Mouse (Mus musculus): ENCODE data around the gene Cd200.
"Not testable (repeated sequence)": the region's sequence is repeated elsewhere in the genome, so short reads cannot be mapped to it uniquely, and the experiment has no call there.

Cd200 gene

GRCm38 (mm10) chr16:45408425-45409063, at the start of gene Cd200:
Gene Cd200 (minus strand): TSS chr16:45409053.
- peak; percentile 12 for DNase-seq (ENCODE audit: low spot score)

- no peak for DNase-seq (ENCODE audit: low spot score)
These were observed 45.9 kb upstream of the Cd200 start for GRCm38 (mm10) chr16:45454762-45455161.

GRCm38 (mm10) chr16:45437230-45437739, 28.4 kb upstream of the Cd200 start:
- no peak for DNase-seq (ENCODE audit: low spot score)

GRCm38 (mm10) chr16:45435591-45435990, 26.7 kb upstream of the Cd200 start:
- DNase-seq (ENCODE audit: low spot score): no peak

- no peak for DNase-seq (ENCODE audit: low spot score)
These were observed 18.8 kb upstream of the Cd200 start for GRCm38 (mm10) chr16:45427651-45428050.

- DNase-seq (ENCODE audit: low spot score): no peak
These were observed 4.6 kb upstream of the Cd200 start for GRCm38 (mm10) chr16:45413497-45413896.

- not testable (repeated sequence) for DNase-seq (ENCODE audit: low spot score)
These were observed 202 bp upstream of the Cd200 start for GRCm38 (mm10) chr16:45409064-45409446.

GRCm38 (mm10) chr16:45407645-45408400, 1.0 kb downstream of the Cd200 start:
- no peak for DNase-seq (ENCODE audit: low spot score)

GRCm38 (mm10) chr16:45407091-45407490, 1.8 kb downstream of the Cd200 start:
- DNase-seq (ENCODE audit: low spot score): no peak

GRCm38 (mm10) chr16:45402951-45403350, 5.9 kb downstream of the Cd200 start:
- DNase-seq (ENCODE audit: low spot score): no peak

GRCm38 (mm10) chr16:45402036-45402435, 6.8 kb downstream of the Cd200 start:
- DNase-seq (ENCODE audit: low spot score): no peak

- no peak for DNase-seq (ENCODE audit: low spot score)
These were observed 8.8 kb downstream of the Cd200 start for GRCm38 (mm10) chr16:45399947-45400555.

- DNase-seq (ENCODE audit: low spot score): no peak
These were observed 9.4 kb downstream of the Cd200 start for GRCm38 (mm10) chr16:45399411-45399810.

GRCm38 (mm10) chr16:45397440-45397839, 11.4 kb downstream of the Cd200 start:
- DNase-seq (ENCODE audit: low spot score): no peak

GRCm38 (mm10) chr16:45392246-45392645, 16.6 kb downstream of the Cd200 start:
- no peak for DNase-seq (ENCODE audit: low spot score)

- DNase-seq (ENCODE audit: low spot score): no peak
These were observed 17.2 kb downstream of the Cd200 start for GRCm38 (mm10) chr16:45391680-45392079.

- no peak for DNase-seq (ENCODE audit: low spot score)
These were observed 18.4 kb downstream of the Cd200 start for GRCm38 (mm10) chr16:45390286-45390956.

- no peak for DNase-seq (ENCODE audit: low spot score)
These were observed 19.0 kb downstream of the Cd200 start for GRCm38 (mm10) chr16:45389833-45390232.

GRCm38 (mm10) chr16:45389041-45389440, 19.8 kb downstream of the Cd200 start:
- DNase-seq (ENCODE audit: low spot score): no peak

GRCm38 (mm10) chr16:45381811-45382210, 27.0 kb downstream of the Cd200 start:
- no peak for DNase-seq (ENCODE audit: low spot score)

GRCm38 (mm10) chr16:45378959-45379358, 29.9 kb downstream of the Cd200 start:
- DNase-seq (ENCODE audit: low spot score): no peak

Measured in urinary bladder, postnatal 25 days (tissue).